Mouse (Mus musculus) E14TG2a.4 (cell line): Measurements from ENCODE around the gene Gm11733.

Source experiments
- H3K27me3 ChIP-seq: 2 replicates; pipeline ENCODE4 v1.6.1; 2014; ENCODE audit warnings: low read length, control low read depth; ENCODE audit not compliant: insufficient read depth
- H3K36me3 ChIP-seq: 2 replicates; pipeline ENCODE4 v1.6.1; 2014; ENCODE audit warnings: low read length, control low read depth; ENCODE audit not compliant: insufficient read depth
- H3K4me1 ChIP-seq: replicated peaks from 2 replicates; pipeline ENCODE4 v1.6.1; 2014; ENCODE audit warnings: low read depth, low read length, control low read depth
- H3K4me3 ChIP-seq: replicated peaks from 2 replicates; pipeline ENCODE4 v1.5.1; 2014; ENCODE audit warnings: mild to moderate bottlenecking, low read length
- H3K9me3 ChIP-seq: 2 replicates; pipeline ENCODE4 v1.6.1; 2014; ENCODE audit warnings: low read length, control low read depth
- CTCF ChIP-seq: conservative IDR thresholded peaks from 2 replicates; pipeline ENCODE4 v1.5.1; 2014; ENCODE audit warnings: low read length
- NANOG ChIP-seq: IDR thresholded peaks from 2 replicates; pipeline ENCODE4 v1.6.1; 2014; ENCODE audit warnings: borderline replicate concordance, low read length, mixed read lengths
- POU5F1 ChIP-seq: IDR thresholded peaks from 2 replicates; pipeline ENCODE4 v1.6.1; 2014; ENCODE audit warnings: low read length, borderline replicate concordance

Gm11733 gene

GRCm38 (mm10) chr11:117535491-117536304 lies 51.5 kb downstream of the Gm11733 start:
- Histone ChIP-seq H3K4me3 (no peak overlapping the region), H3K4me1 (peaks cover 49% of the 10 kb centered on the region), H3K27me3 (no peaks in the 10 kb centered on the region), H3K9me3 (no peaks in the 10 kb centered on the region), H3K36me3 (no peaks in the 10 kb centered on the region)
- TF ChIP-seq POU5F1: no peak
- TF ChIP-seq CTCF: no peak
- TF ChIP-seq NANOG: no peak

- peaks cover 58% of the 10 kb centered on the region for H3K4me1 ChIP-seq
- no peaks in the 10 kb centered on the region for H3K9me3 ChIP-seq
- TF ChIP-seq CTCF (no peak), POU5F1 (no peak), NANOG (no peak)
- H3K27me3 ChIP-seq: no peaks in the 10 kb centered on the region
- no peaks in the 10 kb centered on the region for H3K36me3 ChIP-seq
- H3K4me3 ChIP-seq: no peak overlapping the region
Measured at GRCm38 (mm10) chr11:117536586-117536985, 52.4 kb downstream of the Gm11733 start.
